Mouse (Mus musculus) forebrain, embryonic 11.5 days (tissue): ENCODE data around the gene Kcnq5. TPM values are rescaled to one million over a fixed set of nuclear protein-coding genes. Genes with fewer than 3 reads are reported as not detected.
A peak's percentile ranks its signal among the peaks of the same experiment; 100 is the strongest.

Source experiments
- ATAC-seq: fragments of 200-750 bp; cut with Nextera tagmentation; replicated peaks from 2 replicates; pipeline ENCODE4 v1.8.0; 2017; ENCODE audit warnings: moderate TSS enrichment; ENCODE audit not compliant: low FRiP score
- DNase-seq: peaks from one replicate; pipeline ENCODE4 v3.0.0-alpha.2; 2017; ENCODE audit warnings: low spot score
- H3K27ac ChIP-seq: fragments of 300-500 bp; sonication (generic); 2 replicates; pipeline ENCODE4 v1.5.1; 2014; ENCODE audit warnings: low read depth, low read length
- H3K27me3 ChIP-seq: fragments of 300-500 bp; sonication (generic); 2 replicates; pipeline ENCODE4 v1.6.1; 2014; ENCODE audit warnings: mild to moderate bottlenecking, low read length, mixed read lengths; ENCODE audit not compliant: control insufficient read depth, insufficient read depth
- H3K36me3 ChIP-seq: fragments of 300-500 bp; sonication (generic); 2 replicates; pipeline ENCODE4 v1.6.1; 2014; ENCODE audit warnings: mild to moderate bottlenecking, low read length, moderate library complexity, mixed read lengths; ENCODE audit not compliant: control insufficient read depth, insufficient read depth
- H3K4me1 ChIP-seq: fragments of 300-500 bp; sonication (generic); replicated peaks from 2 replicates; pipeline ENCODE4 v1.6.1; 2014; ENCODE audit warnings: low read length, mixed read lengths; ENCODE audit not compliant: control insufficient read depth, insufficient read depth
- H3K4me2 ChIP-seq: fragments of 300-500 bp; sonication (generic); 2 replicates; pipeline ENCODE4 v1.6.1; 2014; ENCODE audit warnings: low read depth, mild to moderate bottlenecking, low read length, moderate library complexity, mixed read lengths; ENCODE audit not compliant: severe bottlenecking
- H3K4me3 ChIP-seq: fragments of 300-500 bp; sonication (generic); 2 replicates; pipeline ENCODE4 v1.5.1; 2014; ENCODE audit warnings: low read depth, low read length
- H3K9ac ChIP-seq: fragments of 300-500 bp; sonication (generic); 2 replicates; pipeline ENCODE4 v1.6.1; 2014; ENCODE audit warnings: low read length
- H3K9me3 ChIP-seq: fragments of 300-500 bp; sonication (generic); 2 replicates; pipeline ENCODE4 v1.6.1; 2016; ENCODE audit warnings: low read length, mixed read lengths; ENCODE audit not compliant: control insufficient read depth
- WGBS: fragments of 180-500 bp; shearing (Covaris S2); extraction: QIAGEN DNeasy Blood & Tissue Kit; methylation state at CpG from one replicate; pipeline ENCODE4 v1.1.7; 2014; 5-methylcytosine and 5-hydroxymethylcytosine counted together
- polyA plus RNA-seq: library from polyadenylated mRNA; unstranded; fragments of >200 nt; fragmentation: Nextera tagmentation; extraction: Ambion mirVana; gene quantifications from 2 replicates; pipeline ENCODE4 v1.2.1, GENCODE M21; 2014

Gene Kcnq5
- polyA plus RNA-seq, 1 experiment from 2014 or later, result 0.79 TPM

DNA sequence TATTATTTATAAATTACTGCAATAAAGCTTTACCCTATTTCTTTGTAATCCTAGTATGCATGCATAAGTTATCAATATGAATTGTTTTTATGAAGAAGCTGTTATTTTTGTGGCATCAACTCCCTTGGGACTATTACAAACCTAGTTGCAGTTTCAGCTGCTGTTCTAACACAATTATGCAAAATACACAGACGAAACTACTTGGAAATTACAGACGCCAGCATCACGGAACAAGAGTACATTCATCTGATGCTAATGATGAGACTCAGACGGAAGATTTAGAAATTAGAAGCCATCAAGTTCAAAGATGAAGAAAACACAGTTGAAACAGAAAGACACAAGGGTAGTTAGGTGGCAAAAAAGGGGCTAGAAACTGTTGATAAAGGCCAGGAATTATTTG lies 310.9 kb downstream of the Kcnq5 start:
- DNase-seq (no peak), ATAC-seq (no peak)
- H3K9ac ChIP-seq, result no peak overlapping the region
- 81% methylated on average over 4 of the region's 4 CpGs for WGBS
- H3K4me3 ChIP-seq, result no peak overlapping the region
- no peak overlapping the region for H3K4me2 ChIP-seq
- no peaks in the 10 kb centered on the region for H3K27me3 ChIP-seq
- H3K36me3 ChIP-seq, result no peaks in the 10 kb centered on the region
- no peaks in the 10 kb centered on the region for H3K9me3 ChIP-seq
- H3K27ac ChIP-seq, result no peak overlapping the region
- no peaks in the 10 kb centered on the region for H3K4me1 ChIP-seq

DNA sequence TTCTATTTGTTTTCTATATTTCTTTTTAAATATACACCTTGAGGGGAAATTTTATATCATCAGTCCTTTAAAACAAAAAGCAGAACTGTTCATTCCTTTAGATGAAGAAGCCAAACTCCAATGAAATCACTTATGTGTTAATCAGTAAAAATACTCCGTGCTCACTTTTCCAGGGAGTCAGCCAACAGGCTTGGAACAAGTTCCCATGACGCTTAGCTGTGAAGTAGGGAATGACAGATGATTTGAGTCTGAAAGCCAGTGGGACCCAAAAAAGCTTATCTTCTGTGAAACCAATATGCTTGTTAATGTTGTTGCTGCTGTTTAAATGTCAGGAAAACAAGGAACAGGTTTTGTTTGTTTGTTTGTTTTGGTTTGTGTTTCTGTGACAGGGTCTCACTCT lies 326.3 kb downstream of the Kcnq5 start:
- Histone ChIP-seq H3K4me2 (no peak overlapping the region), H3K27me3 (no peaks in the 10 kb centered on the region), H3K36me3 (no peaks in the 10 kb centered on the region), H3K9me3 (no peaks in the 10 kb centered on the region), H3K4me1 (no peaks in the 10 kb centered on the region), H3K27ac (no peak overlapping the region), H3K4me3 (no peak overlapping the region), H3K9ac (no peak overlapping the region)
- 94% methylated on average over 2 of the region's 2 CpGs for WGBS
- ATAC-seq, result no peak
- no peak for DNase-seq

DNA sequence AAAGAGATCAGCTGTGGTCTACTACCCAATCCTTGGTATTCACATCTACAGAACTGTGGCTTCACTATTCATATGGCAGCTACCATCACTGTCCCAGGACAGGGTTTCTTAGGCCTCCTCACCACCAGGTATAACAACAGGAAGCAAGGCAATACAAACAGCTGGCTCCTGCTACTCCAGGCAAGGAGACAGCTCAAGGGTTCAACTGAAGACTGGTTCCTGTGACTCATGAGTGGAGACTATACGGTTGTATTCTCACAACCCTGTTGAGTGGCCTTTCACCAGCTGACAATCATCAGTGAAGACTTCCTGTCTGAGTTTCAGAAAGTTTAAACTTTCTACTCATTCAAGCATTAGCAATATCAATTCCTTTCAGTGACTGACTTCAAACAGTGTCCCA lies 327.7 kb downstream of the Kcnq5 start:
- Histone ChIP-seq H3K9me3 (no peaks in the 10 kb centered on the region), H3K27me3 (no peaks in the 10 kb centered on the region), H3K27ac (no peak overlapping the region), H3K9ac (no peak overlapping the region), H3K4me1 (no peaks in the 10 kb centered on the region), H3K4me2 (no peak overlapping the region), H3K4me3 (no peak overlapping the region), H3K36me3 (no peaks in the 10 kb centered on the region)
- 72% methylated on average over 1 of the region's 1 CpGs for WGBS
- ATAC-seq (no peak), DNase-seq (no peak)

DNA sequence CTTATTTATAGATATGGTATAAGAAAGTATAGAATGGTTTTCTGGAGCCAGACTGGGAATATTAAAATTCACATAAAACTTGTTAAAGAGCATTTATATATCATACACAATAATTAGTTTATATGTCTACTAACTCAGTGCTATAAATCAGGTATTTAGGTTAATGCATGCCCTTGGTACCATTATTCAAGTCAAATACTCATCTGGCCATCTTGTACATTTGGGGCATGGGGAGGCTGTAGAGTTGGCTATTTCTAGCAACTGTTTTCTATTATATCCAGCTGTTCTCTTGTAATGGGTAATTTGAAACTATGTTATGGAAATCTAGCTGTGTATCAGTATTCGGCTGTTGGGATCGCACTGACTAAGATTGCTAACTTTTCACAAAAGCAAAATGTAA lies 339.3 kb downstream of the Kcnq5 start:
- H3K9me3 ChIP-seq, result no peaks in the 10 kb centered on the region
- no peak overlapping the region for H3K4me2 ChIP-seq
- ATAC-seq (no peak), DNase-seq (no peak)
- no peak overlapping the region for H3K9ac ChIP-seq
- WGBS, result 95% methylated on average over 2 of the region's 2 CpGs
- H3K4me3 ChIP-seq, result no peak overlapping the region
- H3K4me1 ChIP-seq, result no peaks in the 10 kb centered on the region
- no peak overlapping the region for H3K27ac ChIP-seq
- H3K36me3 ChIP-seq, result no peaks in the 10 kb centered on the region
- H3K27me3 ChIP-seq, result no peaks in the 10 kb centered on the region

DNA sequence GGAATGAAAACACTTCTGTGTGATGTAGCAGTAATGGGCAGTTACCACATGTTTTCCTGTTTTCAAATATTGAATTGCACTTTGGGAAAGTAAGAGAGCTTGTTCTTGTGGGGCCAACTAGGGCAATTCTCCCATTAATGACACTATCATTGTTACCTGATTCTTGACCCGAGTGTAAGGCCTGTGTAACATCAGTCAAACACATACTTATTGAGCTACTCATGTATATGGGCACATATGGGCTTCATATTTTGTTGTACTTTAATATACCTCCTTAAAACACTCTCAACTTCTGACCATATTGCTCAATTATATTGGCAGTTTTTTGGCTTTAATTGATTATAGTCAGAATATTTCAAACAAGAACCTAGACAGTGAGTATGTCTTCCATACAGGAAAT lies 339.7 kb downstream of the Kcnq5 start:
- Histone ChIP-seq H3K4me2 (no peak overlapping the region), H3K4me3 (no peak overlapping the region), H3K27me3 (no peaks in the 10 kb centered on the region), H3K9me3 (no peaks in the 10 kb centered on the region), H3K27ac (no peak overlapping the region), H3K4me1 (no peaks in the 10 kb centered on the region), H3K36me3 (no peaks in the 10 kb centered on the region), H3K9ac (no peak overlapping the region)
- no peak for DNase-seq
- WGBS, result 64% methylated on average over 1 of the region's 1 CpGs
- no peak for ATAC-seq

DNA sequence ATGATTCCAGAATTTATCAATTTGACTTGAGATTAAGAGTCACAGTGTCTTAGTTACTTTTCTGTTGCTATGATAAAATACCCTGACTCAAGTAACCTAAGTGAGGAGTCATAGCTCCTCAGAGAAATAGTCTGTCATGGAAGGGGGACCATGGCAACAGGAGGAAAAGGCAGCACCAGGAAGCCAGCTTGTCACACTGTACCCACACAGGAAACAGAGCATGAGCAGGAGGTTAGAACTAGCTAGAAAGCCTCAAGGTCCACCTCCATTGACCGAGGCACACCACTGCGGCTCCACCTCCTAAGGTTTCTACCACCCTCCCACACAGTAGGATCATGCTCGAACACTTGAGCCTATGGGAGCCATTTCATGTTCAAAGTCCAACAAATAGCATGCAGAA lies 343.0 kb downstream of the Kcnq5 start:
- Histone ChIP-seq H3K27ac (no peak overlapping the region), H3K9ac (no peak overlapping the region), H3K4me3 (no peak overlapping the region), H3K9me3 (no peaks in the 10 kb centered on the region), H3K4me1 (no peaks in the 10 kb centered on the region), H3K36me3 (no peaks in the 10 kb centered on the region), H3K4me2 (no peak overlapping the region), H3K27me3 (no peaks in the 10 kb centered on the region)
- DNase-seq (no peak), ATAC-seq (no peak)
- WGBS, result 89% methylated on average over 3 of the region's 3 CpGs

DNA sequence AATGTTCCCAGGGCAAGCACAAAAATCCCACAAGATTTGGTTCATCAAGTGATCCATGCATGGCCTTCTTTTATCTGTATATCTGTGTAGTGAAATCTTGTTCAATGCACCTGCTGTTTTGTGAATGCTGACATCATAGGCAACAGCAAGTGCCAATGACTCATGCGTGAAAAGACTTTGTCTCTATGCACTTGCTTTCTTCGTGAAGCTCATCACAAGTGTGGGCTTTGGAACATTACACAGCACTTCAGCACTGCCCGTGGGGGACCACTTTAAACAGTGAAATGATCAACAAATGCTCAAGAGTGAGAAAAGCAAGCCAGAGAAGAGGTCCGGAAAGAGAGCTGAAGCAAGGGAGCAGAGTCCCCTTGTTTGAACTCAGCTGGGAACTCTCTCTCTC lies 345.1 kb downstream of the Kcnq5 start:
- Histone ChIP-seq H3K4me1 (no peaks in the 10 kb centered on the region), H3K9ac (no peak overlapping the region), H3K4me2 (no peak overlapping the region), H3K27me3 (no peaks in the 10 kb centered on the region), H3K4me3 (no peak overlapping the region), H3K36me3 (no peaks in the 10 kb centered on the region), H3K27ac (no peak overlapping the region), H3K9me3 (no peaks in the 10 kb centered on the region)
- DNase-seq (no peak), ATAC-seq (0 out of 2 replicates have a peak, but pooled peaks have one; percentile 12)
- 57% methylated on average over 4 of the region's 4 CpGs for WGBS

DNA sequence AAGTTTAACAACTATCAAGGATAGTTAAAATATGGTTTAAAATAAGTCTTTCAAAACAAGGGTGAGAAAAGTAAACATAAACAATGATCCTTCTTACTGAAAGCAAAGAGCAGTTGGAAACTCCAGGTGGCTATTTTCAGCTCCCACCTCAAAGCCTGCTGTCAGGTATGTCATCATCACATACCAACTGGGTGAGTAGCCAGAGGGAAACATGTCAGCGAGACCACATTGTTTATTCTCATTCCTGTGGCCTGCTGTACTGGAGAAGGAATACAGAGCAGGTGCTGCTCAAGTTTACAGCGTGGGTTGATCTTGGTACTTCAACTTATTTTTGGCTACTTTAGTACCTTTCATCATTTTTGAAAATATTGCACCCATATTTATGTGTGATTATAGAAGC lies 347.8 kb downstream of the Kcnq5 start:
- ATAC-seq (no peak), DNase-seq (no peak)
- Histone ChIP-seq H3K4me3 (no peak overlapping the region), H3K27me3 (no peaks in the 10 kb centered on the region), H3K9me3 (no peaks in the 10 kb centered on the region), H3K36me3 (no peaks in the 10 kb centered on the region), H3K4me2 (no peak overlapping the region), H3K4me1 (no peaks in the 10 kb centered on the region), H3K9ac (no peak overlapping the region), H3K27ac (no peak overlapping the region)
- WGBS, result 83% methylated on average over 2 of the region's 2 CpGs

DNA sequence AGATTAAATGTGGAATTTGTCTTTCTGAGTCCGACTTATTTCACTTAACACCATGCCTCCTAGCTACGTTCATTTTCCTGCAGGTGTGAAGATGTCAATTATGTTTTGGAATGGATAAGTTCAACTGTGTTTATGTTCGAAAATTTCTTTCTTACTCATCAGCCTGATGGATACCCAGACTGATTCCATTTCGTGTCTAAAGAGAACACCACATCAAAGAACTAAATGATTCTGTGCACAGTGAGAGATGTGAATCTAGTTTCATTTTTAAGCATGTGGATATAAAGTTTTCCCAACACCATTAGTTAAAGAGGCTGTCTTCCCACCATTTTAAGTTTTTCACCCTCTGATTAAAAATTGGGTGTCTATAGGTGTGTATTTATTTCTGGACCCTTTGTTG lies 357.7 kb downstream of the Kcnq5 start:
- no peak overlapping the region for H3K27ac ChIP-seq
- H3K27me3 ChIP-seq, result no peaks in the 10 kb centered on the region
- ATAC-seq, result no peak
- no peaks in the 10 kb centered on the region for H3K9me3 ChIP-seq
- DNase-seq, result no peak
- WGBS, result 79% methylated on average over 4 of the region's 4 CpGs
- no peaks in the 10 kb centered on the region for H3K36me3 ChIP-seq
- no peaks in the 10 kb centered on the region for H3K4me1 ChIP-seq
- H3K4me2 ChIP-seq, result no peak overlapping the region
- H3K9ac ChIP-seq, result no peak overlapping the region
- H3K4me3 ChIP-seq, result no peak overlapping the region
